Mouse (Mus musculus) CH12.LX (cell line): ENCODE measurements around the gene Sumo2. TPM values are rescaled to one million over a fixed set of nuclear protein-coding genes. Genes with fewer than 3 reads are reported as not detected.

Source experiments
- DNase-seq: peaks from one replicate; pipeline ENCODE4 v3.0.0-alpha.2; 2013; ENCODE audit errors: extremely low read depth
- H3K27ac ChIP-seq: 2 replicates; pipeline ENCODE4 v1.5.1; 2012; ENCODE audit warnings: low read depth, mild to moderate bottlenecking, control low read depth, moderate library complexity; ENCODE audit not compliant: insufficient read depth
- H3K27me3 ChIP-seq: replicated peaks from 2 replicates; pipeline ENCODE3; 2012; ENCODE audit warnings: inconsistent platforms
- H3K36me3 ChIP-seq, 2 experiments: replicated peaks in 1 of 2; 2 replicates each; pipeline versions ENCODE3 to v1.6.1; 2012; ENCODE audit warnings: inconsistent platforms in 1 of 2, low read length in 1 of 2, mild to moderate bottlenecking in 1 of 2, mixed read lengths in 1 of 2, moderate library complexity in 1 of 2; ENCODE audit not compliant: control insufficient read depth in 1 of 2, insufficient read depth in 1 of 2
- H3K4me1 ChIP-seq, 2 experiments: 2 replicates each; pipeline ENCODE4 v1.6.1; 2012; ENCODE audit warnings: inconsistent platforms in 1 of 2, moderate library complexity in 1 of 2; ENCODE audit not compliant: insufficient read depth in 2 of 2, control insufficient read depth in 1 of 2
- H3K4me2 ChIP-seq: 2 replicates; pipeline ENCODE4 v1.6.1; 2012; ENCODE audit warnings: low read depth, mild to moderate bottlenecking, control low read depth; ENCODE audit not compliant: poor library complexity, insufficient read depth, severe bottlenecking
- H3K4me3 ChIP-seq, 3 experiments: fragments of 150-350 bp in 1 of 3; sonication (generic) in 1 of 3; replicated peaks in 1 of 3; 2 replicates each; pipeline versions ENCODE3 to v1.5.1; 2011 to 2012; ENCODE audit warnings: low read depth in 2 of 3, low read length in 2 of 3, mild to moderate bottlenecking in 2 of 3, moderate library complexity in 2 of 3, control low read depth in 1 of 3, improper control_type of control experiment in 1 of 3, inconsistent platforms in 1 of 3, mixed read lengths in 1 of 3; ENCODE audit not compliant: poor library complexity in 1 of 3
- H3K79me2 ChIP-seq: replicated peaks from 2 replicates; pipeline ENCODE4 v1.6.1; 2012; ENCODE audit warnings: mild to moderate bottlenecking, moderate library complexity; ENCODE audit not compliant: control insufficient read depth, poor library complexity, insufficient read depth, severe bottlenecking; ENCODE audit errors: extremely low read depth
- H3K9ac ChIP-seq: 2 replicates; pipeline ENCODE4 v1.6.1; 2012; ENCODE audit warnings: low read depth, mild to moderate bottlenecking, control low read depth, moderate library complexity; ENCODE audit not compliant: insufficient read depth
- H3K9me3 ChIP-seq: replicated peaks from 2 replicates; pipeline ENCODE3; 2012; ENCODE audit warnings: low read length, inconsistent platforms, mixed read lengths
- CHD1 ChIP-seq: IDR thresholded peaks from 2 replicates; pipeline ENCODE4 v1.6.1; 2012; ENCODE audit warnings: low read depth, low read length, improper control_type of control experiment, inconsistent platforms
- CHD2 ChIP-seq: IDR thresholded peaks from 2 replicates; pipeline ENCODE4 v1.6.1; 2011; ENCODE audit warnings: low read length, improper control_type of control experiment
- CTCF ChIP-seq, 2 experiments: IDR thresholded peaks in 1 of 2; conservative IDR thresholded peaks in 1 of 2; 2 replicates each; pipeline ENCODE4 v1.5.1; 2011 to 2012; ENCODE audit warnings: low read depth in 2 of 2, low read length in 2 of 2, improper control_type of control experiment in 1 of 2, inconsistent platforms in 1 of 2, mild to moderate bottlenecking in 1 of 2, moderate library complexity in 1 of 2
- E2F4 ChIP-seq: IDR thresholded peaks from 2 replicates; pipeline ENCODE4 v1.6.1; 2011; ENCODE audit warnings: low read depth, low read length, improper control_type of control experiment; ENCODE audit not compliant: insufficient replicate concordance
- EP300 ChIP-seq: IDR thresholded peaks from 2 replicates; pipeline ENCODE4 v1.6.1; 2011; ENCODE audit warnings: low read length, improper control_type of control experiment
- ETS1 ChIP-seq: conservative IDR thresholded peaks from 2 replicates; pipeline ENCODE4 v1.6.1; 2012; ENCODE audit warnings: low read depth, mild to moderate bottlenecking, inconsistent platforms, low read length, improper control_type of control experiment, moderate library complexity
- HCFC1 ChIP-seq: IDR thresholded peaks from 2 replicates; pipeline ENCODE4 v1.6.1; 2012; ENCODE audit warnings: low read depth, mild to moderate bottlenecking, inconsistent platforms, low read length, improper control_type of control experiment
- JUND ChIP-seq: conservative IDR thresholded peaks from 2 replicates; pipeline ENCODE4 v1.6.1; 2011; ENCODE audit warnings: low read depth, low read length, improper control_type of control experiment
- MAFK ChIP-seq: IDR thresholded peaks from 2 replicates; pipeline ENCODE4 v1.6.1; 2011; ENCODE audit warnings: low read length, improper control_type of control experiment; ENCODE audit not compliant: insufficient replicate concordance
- MAX ChIP-seq: IDR thresholded peaks from 2 replicates; pipeline ENCODE4 v1.6.1; 2011; ENCODE audit warnings: low read length, improper control_type of control experiment
- MAZ ChIP-seq: IDR thresholded peaks from 2 replicates; pipeline ENCODE4 v1.6.1; 2012; ENCODE audit warnings: low read depth, mild to moderate bottlenecking, inconsistent platforms, low read length, improper control_type of control experiment, moderate library complexity
- MXI1 ChIP-seq: IDR thresholded peaks from 2 replicates; pipeline ENCODE4 v1.6.1; 2011; ENCODE audit warnings: mild to moderate bottlenecking, low read depth, low read length, improper control_type of control experiment
- NELFE ChIP-seq: IDR thresholded peaks from 2 replicates; pipeline ENCODE4 v1.6.1; 2011; ENCODE audit warnings: low read depth, low read length, improper control_type of control experiment
- RAD21 ChIP-seq: IDR thresholded peaks from 2 replicates; pipeline ENCODE4 v1.6.1; 2011; ENCODE audit warnings: low read depth, mild to moderate bottlenecking, low read length, improper control_type of control experiment, moderate library complexity
- RCOR1 ChIP-seq: conservative IDR thresholded peaks from 2 replicates; pipeline ENCODE4 v1.6.1; 2012; ENCODE audit warnings: low read depth, mild to moderate bottlenecking, inconsistent platforms, low read length, improper control_type of control experiment
- SIN3A ChIP-seq: IDR thresholded peaks from 2 replicates; pipeline ENCODE4 v1.6.1; 2012; ENCODE audit warnings: low read length, improper control_type of control experiment, inconsistent platforms
- TBP ChIP-seq: conservative IDR thresholded peaks from 2 replicates; pipeline ENCODE4 v1.6.1; 2011; ENCODE audit warnings: low read depth, low read length, improper control_type of control experiment
- TCF12 ChIP-seq: IDR thresholded peaks from 2 replicates; pipeline ENCODE4 v1.6.1; 2014; ENCODE audit warnings: low read depth, mild to moderate bottlenecking, inconsistent platforms, low read length, improper control_type of control experiment
- UBTF ChIP-seq: IDR thresholded peaks from 2 replicates; pipeline ENCODE4 v1.6.1; 2012; ENCODE audit warnings: low read depth, mild to moderate bottlenecking, inconsistent platforms, low read length, improper control_type of control experiment, moderate library complexity
- USF2 ChIP-seq: conservative IDR thresholded peaks from 2 replicates; pipeline ENCODE4 v1.6.1; 2011; ENCODE audit warnings: low read depth, low read length, improper control_type of control experiment
- ZC3H11A ChIP-seq: IDR thresholded peaks from 2 replicates; pipeline ENCODE4 v1.6.1; 2012; ENCODE audit warnings: low read depth, mild to moderate bottlenecking, inconsistent platforms, low read length, improper control_type of control experiment
- ZMIZ1 ChIP-seq: IDR thresholded peaks from 2 replicates; pipeline ENCODE4 v1.6.1; 2012; ENCODE audit warnings: low read depth, mild to moderate bottlenecking, inconsistent platforms, low read length, improper control_type of control experiment
- dilution Hi-C: fragments of 300-500 bp; cut with MboI; formaldehyde crosslinking; loops from 2 replicates; pipeline ENCODE4 v1.14.3; 2020; ENCODE audit warnings: low sequenced_read_pairs; ENCODE audit not compliant: extremely low pct_unique_long_range_greater_than_20kb, extremely low pct_ligation_motif_present
- in situ Hi-C: fragments of 300-500 bp; cut with MboI; formaldehyde crosslinking; loops from 3 replicates; pipeline ENCODE4 v1.14.3; 2019; ENCODE audit warnings: low sequenced_read_pairs, low pct_ligation_motif_present, low pct_unique_long_range_greater_than_20kb, mixed read lengths
- polyA plus RNA-seq: library from polyadenylated mRNA; unstranded; fragments of >175 nt; gene quantifications from 2 replicates; pipeline ENCODE4 v1.2.1, GENCODE M21; 2012; ENCODE audit warnings: low read depth; ENCODE audit not compliant: insufficient read length
- total RNA-seq, 2 experiments: library from RNA; depleted of rRNA; stranded (reverse); fragments of 300-350 nt in 1 of 2; fragments of >200 nt in 1 of 2; gene quantifications; 2 replicates each; pipeline ENCODE4 v1.2.3; 2012 to 2014

The Sumo2 gene
- total and polyA plus RNA-seq, 3 experiments, result 480 to 1,752 (median 1,020) TPM

DNA sequence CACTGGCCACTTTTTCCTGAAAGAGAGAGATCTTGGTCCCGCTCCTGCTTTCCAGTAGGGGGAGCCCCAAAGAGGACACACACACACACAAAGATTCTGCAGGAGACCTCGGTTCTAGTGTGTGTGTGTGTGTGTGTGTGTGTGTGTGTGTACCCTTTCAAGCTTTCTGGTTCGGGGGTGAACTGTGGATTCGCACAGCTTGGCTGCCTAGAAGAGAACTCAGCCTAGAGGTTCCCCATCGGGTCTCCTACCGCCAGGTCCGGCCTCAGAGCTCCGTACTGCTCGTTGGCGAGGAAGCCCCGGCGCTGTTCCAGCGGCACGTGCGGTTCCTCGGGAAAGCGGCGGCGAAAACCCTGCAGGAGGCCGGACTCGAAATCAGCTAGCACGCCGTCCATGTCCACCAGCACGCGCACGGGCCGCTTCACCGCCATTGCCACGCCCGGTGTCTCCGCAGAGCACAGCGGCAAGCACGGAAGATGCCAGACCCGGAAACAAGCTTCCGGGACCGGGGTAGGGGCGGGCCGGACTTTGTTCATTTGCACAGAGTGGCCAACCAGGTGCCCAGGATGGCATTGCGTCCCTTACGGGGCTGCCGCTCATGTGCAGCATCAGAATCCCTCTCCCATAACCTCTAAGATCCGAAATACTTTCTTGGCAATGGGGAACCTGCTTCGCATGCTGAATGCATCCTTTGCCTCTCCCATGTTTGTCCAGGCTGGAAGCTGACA lies 44.6 kb downstream of the Sumo2 start, which contains the start of gene Nt5c (continued):
- TF ChIP-seq ETS1 (peak; percentile 66), RAD21 (peak; percentile 44), CHD2 (no peak), MXI1 (peak; percentile 98), MAZ (peak; percentile 51; the same call in 1 of the 2 replicates), MAFK (no peak), CHD1 (peak; percentile 62; the same call in 1 of the 2 replicates), EP300 (no peak), E2F4 (no peak), NELFE (peak; percentile 95), UBTF (peak; percentile 76), SIN3A (peak; percentile 96), MAX (peak; percentile 91), ZC3H11A (no peak), TBP (peak; percentile 61; the same call in 1 of the 2 replicates), JUND (no peak), HCFC1 (peak; percentile 62), USF2 (no peak), TCF12 (peak; percentile 87), RCOR1 (0 out of 2 replicates have a peak, but pooled peaks have one; percentile 69)

GRCm38 (mm10) chr11:115490441-115491355 lies 45.4 kb downstream of the Sumo2 start:
- Histone ChIP-seq H3K27ac (no peak overlapping the region), H3K4me1 (peaks cover 4 to 24% of the 10 kb centered on the region in 2 experiments; a peak in 2 of 4 replicates), H3K4me2 (peak overlapping the region; percentile 84), H3K27me3 (no peaks in the 10 kb centered on the region), H3K79me2 (peaks cover 5% of the 10 kb centered on the region; the same call in 1 of the 2 replicates), H3K36me3 (peaks cover 31 to 44% of the 10 kb centered on the region in 2 experiments), H3K4me3 (peak overlapping the region; percentile 69 to 89 (median 79)), H3K9ac (peak overlapping the region; percentile 59), H3K9me3 (no peaks in the 10 kb centered on the region)
- TF ChIP-seq CTCF (conservative IDR thresholded peaks at IDR 0.05 in 1 of 2, IDR thresholded peaks at IDR 0.05 in 1 of 2; ENCODE audit: low read depth in 2 of 2, low read length in 2 of 2) (no peak), ZMIZ1 (0 out of 2 replicates have a peak, but pooled peaks have one; percentile 23)
- in situ Hi-C loops (loop anchor here (5.0 kb wide), 1 partner anchor 322 kb away; the partner anchor contains the start of genes Caskin2 and Tsen54), dilution Hi-C loops (no loop called here)
- no peak for DNase-seq
